Mouse (Mus musculus) small intestine, adult 2 months (tissue): Measurements from ENCODE around the gene Fkbp2.

ENCODE experiments used
- CTCF ChIP-seq: fragments of 200-500 bp; IDR thresholded peaks from 2 replicates; pipeline ENCODE4 v1.5.1; 2012; ENCODE audit warnings: low read depth, mild to moderate bottlenecking, control low read depth, inconsistent platforms, low read length, moderate library complexity, mixed read lengths; ENCODE audit not compliant: insufficient replicate concordance, insufficient read length; ENCODE audit errors: extremely low read depth
- POLR2A ChIP-seq: fragments of 200-500 bp; IDR thresholded peaks from 2 replicates; pipeline ENCODE4 v1.6.1; 2012; ENCODE audit warnings: low read depth, mild to moderate bottlenecking, control low read depth, inconsistent platforms, low read length, moderate library complexity

GRCm38 (mm10) chr19:7013984-7014383, 33.7 kb upstream of the Fkbp2 start:
- no peak for TF ChIP-seq CTCF
- no peak for TF ChIP-seq POLR2A
